Mouse (Mus musculus) heart, postnatal 0 days (tissue): ENCODE data around the gene Tyro3. TPM values are rescaled to one million over a fixed set of nuclear protein-coding genes. Genes with fewer than 3 reads are reported as not detected.

Experiments
- ATAC-seq: fragments of 200-750 bp; cut with Nextera tagmentation; 2 replicates; pipeline ENCODE4 v1.8.0; 2017; ENCODE audit warnings: low read depth, moderate number of reproducible peaks, moderate library complexity; ENCODE audit not compliant: insufficient read depth
- DNase-seq: peaks from one replicate; pipeline ENCODE4 v3.0.0-alpha.2; 2016; ENCODE audit warnings: low spot score
- H3K27ac ChIP-seq: fragments of 300-500 bp; sonication (generic); 2 replicates; pipeline ENCODE4 v1.5.1; 2014; ENCODE audit warnings: low read depth, mild to moderate bottlenecking
- H3K27me3 ChIP-seq: fragments of 300-500 bp; sonication (generic); 2 replicates; pipeline ENCODE4 v1.6.1; 2014; ENCODE audit warnings: low read length, mixed read lengths; ENCODE audit not compliant: control insufficient read depth, insufficient read depth
- H3K36me3 ChIP-seq: fragments of 300-500 bp; sonication (generic); replicated peaks from 2 replicates; pipeline ENCODE4 v1.6.1; 2014; ENCODE audit warnings: low read length, mixed read lengths; ENCODE audit not compliant: control insufficient read depth, insufficient read depth
- H3K4me1 ChIP-seq: fragments of 300-500 bp; sonication (generic); 2 replicates; pipeline ENCODE4 v1.6.1; 2014; ENCODE audit warnings: antibody characterized with exemption; ENCODE audit not compliant: control insufficient read depth, insufficient read depth
- H3K4me2 ChIP-seq: fragments of 300-500 bp; sonication (generic); 2 replicates; pipeline ENCODE4 v1.6.1; 2014; ENCODE audit warnings: low read depth, mild to moderate bottlenecking, low read length, moderate library complexity
- H3K4me3 ChIP-seq: fragments of 300-500 bp; sonication (generic); 2 replicates; pipeline ENCODE4 v1.5.1; 2014; ENCODE audit warnings: low read depth, low read length
- H3K9ac ChIP-seq: fragments of 300-500 bp; sonication (generic); replicated peaks from 2 replicates; pipeline ENCODE4 v1.6.1; 2014; ENCODE audit warnings: low read depth, low read length, mixed read lengths
- H3K9me3 ChIP-seq: fragments of 300-500 bp; sonication (generic); replicated peaks from 2 replicates; pipeline ENCODE4 v1.6.1; 2016; ENCODE audit warnings: low read length; ENCODE audit not compliant: control insufficient read depth
- CTCF ChIP-seq: IDR thresholded peaks from 2 replicates; pipeline ENCODE4 v1.5.1; 2016; ENCODE audit warnings: antibody characterized with exemption, control low read depth, low read depth
- EP300 ChIP-seq: IDR thresholded peaks from 2 replicates; pipeline ENCODE4 v1.6.1; 2016; ENCODE audit warnings: antibody characterized with exemption, low read depth
- WGBS: fragments of 180-500 bp; shearing (Covaris S2); extraction: QIAGEN DNeasy Blood & Tissue Kit; methylation state at CpG from one replicate; pipeline ENCODE4 v1.1.7; 2014; 5-methylcytosine and 5-hydroxymethylcytosine counted together
- polyA plus RNA-seq: library from polyadenylated mRNA; unstranded; fragments of >200 nt; fragmentation: Nextera tagmentation; extraction: Ambion mirVana; gene quantifications from 2 replicates; pipeline ENCODE4 v1.2.1, GENCODE M21; 2015
- total RNA-seq: library from RNA; depleted of rRNA; stranded (reverse); fragments of >200 nt; gene quantifications from 2 replicates; pipeline ENCODE4 v1.2.3, GENCODE M21; 2014; ENCODE audit warnings: low replicate concordance

Tyro3 gene
- total and polyA plus RNA-seq, 2 experiments from 2014 or later, result 3.1 to 19.0 TPM

DNA sequence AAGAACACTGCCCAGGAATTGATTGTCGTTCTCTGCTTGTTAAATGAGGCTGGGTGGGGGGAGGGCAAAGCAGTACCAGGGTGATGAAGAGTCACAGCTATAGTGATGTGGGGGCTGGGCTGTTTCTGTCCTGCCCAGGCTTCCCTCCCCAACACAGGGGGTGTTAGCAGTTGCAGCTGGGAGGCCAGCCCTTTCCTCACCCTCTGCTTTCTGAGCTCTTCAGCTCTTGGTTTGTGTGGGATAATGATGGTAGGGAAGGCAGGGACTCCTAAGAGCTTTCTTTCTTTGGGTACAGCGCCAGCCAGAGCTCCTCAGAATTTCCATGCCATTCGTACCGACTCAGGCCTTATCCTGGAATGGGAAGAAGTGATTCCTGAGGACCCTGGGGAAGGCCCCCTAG lies 10.9 kb downstream of the Tyro3 start:
- Histone ChIP-seq H3K36me3 (no peaks in the 10 kb centered on the region), H3K9me3 (no peaks in the 10 kb centered on the region), H3K9ac (no peak overlapping the region), H3K27ac (no peak overlapping the region), H3K27me3 (no peaks in the 10 kb centered on the region), H3K4me2 (no peak overlapping the region), H3K4me1 (peaks cover 11% of the 10 kb centered on the region; the same call in 1 of the 2 replicates), H3K4me3 (no peak overlapping the region)
- ATAC-seq (no peak), DNase-seq (no peak)
- TF ChIP-seq EP300, result no peak
- TF ChIP-seq CTCF, result no peak
- 27% methylated on average over 4 of the region's 4 CpGs for WGBS

DNA sequence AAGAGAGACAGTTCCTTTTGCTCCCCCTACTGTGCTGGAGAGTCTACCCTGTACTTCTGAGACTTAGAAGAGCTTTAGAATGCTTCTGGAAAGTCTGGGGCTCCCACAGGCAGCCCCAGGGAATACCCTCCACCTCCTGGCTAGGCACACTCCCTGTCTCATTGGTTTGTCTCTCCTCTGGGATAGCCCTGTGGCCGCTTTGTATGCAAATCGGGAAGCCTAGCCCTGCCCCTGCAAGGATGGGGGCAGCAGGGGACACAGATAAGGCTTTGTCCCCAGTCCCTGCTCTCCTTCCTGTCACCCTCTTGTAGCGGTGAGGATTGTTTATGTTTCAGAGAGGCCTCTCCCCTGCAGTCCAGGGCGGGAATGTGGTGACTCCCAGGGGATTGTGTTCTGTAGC lies 11.3 kb downstream of the Tyro3 start:
- no peak overlapping the region for H3K4me3 ChIP-seq
- H3K36me3 ChIP-seq, result no peaks in the 10 kb centered on the region
- H3K4me2 ChIP-seq, result no peak overlapping the region
- H3K9ac ChIP-seq, result no peak overlapping the region
- peaks cover 11% of the 10 kb centered on the region; the same call in 1 of the 2 replicates for H3K4me1 ChIP-seq
- no peaks in the 10 kb centered on the region for H3K27me3 ChIP-seq
- no peak overlapping the region for H3K27ac ChIP-seq
- TF ChIP-seq CTCF, result no peak
- no peak for TF ChIP-seq EP300
- 34% methylated on average over 4 of the region's 4 CpGs for WGBS
- DNase-seq (no peak), ATAC-seq (peak; percentile 58; the same call in 1 of the 2 replicates)
- no peaks in the 10 kb centered on the region for H3K9me3 ChIP-seq

DNA sequence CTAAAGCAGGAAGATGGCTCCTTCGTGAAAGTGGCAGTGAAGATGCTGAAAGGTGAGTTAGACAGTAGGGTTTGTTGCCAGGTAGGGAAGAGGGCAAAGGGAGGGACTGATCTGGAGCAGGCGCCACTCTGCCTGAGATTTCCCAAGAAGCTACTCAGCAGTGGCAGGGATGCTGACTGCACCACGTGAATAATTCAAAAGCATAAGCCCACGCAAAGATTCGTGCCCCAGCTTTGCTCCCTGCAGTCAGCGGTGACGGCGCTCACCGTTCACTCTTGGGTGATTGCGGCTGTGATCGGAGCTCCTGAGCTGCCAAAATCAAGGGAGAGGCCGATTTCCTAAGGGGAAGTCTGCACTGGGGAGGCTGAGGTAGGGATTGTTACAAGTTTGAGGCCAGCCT lies 13.4 kb downstream of the Tyro3 start:
- 84% methylated on average over 12 of the region's 12 CpGs for WGBS

GRCm38 (mm10) chr2:119811490-119812146 lies 14.1 kb downstream of the Tyro3 start:
- Histone ChIP-seq H3K27me3 (no peaks in the 10 kb centered on the region), H3K4me2 (no peak overlapping the region), H3K9ac (no peak overlapping the region), H3K9me3 (no peaks in the 10 kb centered on the region), H3K4me1 (peaks cover 5% of the 10 kb centered on the region; the same call in 1 of the 2 replicates), H3K27ac (no peak overlapping the region), H3K36me3 (no peaks in the 10 kb centered on the region), H3K4me3 (no peak overlapping the region)
- no peak for ATAC-seq
- no peak for TF ChIP-seq EP300
- no peak for TF ChIP-seq CTCF
- no peak for DNase-seq
- 62% methylated on average over 14 of the region's 14 CpGs for WGBS

More for the DNA sequence above, 13.4 kb downstream of the Tyro3 start:
- Histone ChIP-seq H3K36me3 (no peaks in the 10 kb centered on the region), H3K9me3 (no peaks in the 10 kb centered on the region), H3K4me2 (no peak overlapping the region), H3K27ac (no peak overlapping the region), H3K27me3 (no peaks in the 10 kb centered on the region), H3K9ac (no peak overlapping the region), H3K4me3 (no peak overlapping the region), H3K4me1 (peaks cover 5% of the 10 kb centered on the region; the same call in 1 of the 2 replicates)
- TF ChIP-seq CTCF (no peak), EP300 (no peak)
- no peak for DNase-seq
- no peak for ATAC-seq

DNA sequence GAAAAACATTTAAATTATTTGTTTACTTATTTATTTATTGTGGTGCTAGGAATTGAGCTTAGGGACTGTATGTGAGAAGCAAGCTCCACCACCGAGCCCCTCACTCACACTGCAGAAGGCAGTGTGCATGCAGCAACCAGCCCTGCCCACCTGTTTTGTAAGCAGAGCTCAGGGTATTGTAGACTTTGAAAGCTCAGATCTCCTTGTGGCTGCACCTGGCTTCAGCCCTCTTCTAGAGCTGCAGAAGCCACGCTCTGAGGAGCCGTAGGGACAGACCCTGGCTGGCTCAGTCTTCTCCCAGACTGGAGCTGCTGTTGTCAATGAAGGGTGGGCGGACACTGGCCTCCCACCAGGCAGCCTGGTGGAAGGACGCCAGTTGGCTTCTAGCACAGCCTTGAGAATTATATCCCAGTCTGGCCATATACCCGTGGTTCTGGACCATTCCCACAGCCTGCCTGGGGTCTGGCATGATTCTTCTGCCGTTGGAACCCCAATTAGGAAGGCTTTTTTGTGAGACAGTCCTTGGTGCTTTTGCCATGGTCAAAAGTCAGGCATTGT lies 16.9 kb downstream of the Tyro3 start:
- WGBS, result 61% methylated on average over 7 of the region's 7 CpGs
- H3K4me3 ChIP-seq, result no peak overlapping the region
- no peak overlapping the region for H3K9ac ChIP-seq
- DNase-seq, result no peak
- no peaks in the 10 kb centered on the region for H3K27me3 ChIP-seq
- peaks cover 5% of the 10 kb centered on the region; the same call in 1 of the 2 replicates for H3K4me1 ChIP-seq
- ATAC-seq, result peak; percentile 41; the same call in 1 of the 2 replicates
- H3K36me3 ChIP-seq, result no peaks in the 10 kb centered on the region
- no peaks in the 10 kb centered on the region for H3K9me3 ChIP-seq
- H3K27ac ChIP-seq, result no peak overlapping the region
- TF ChIP-seq CTCF, result no peak
- no peak for TF ChIP-seq EP300
- H3K4me2 ChIP-seq, result no peak overlapping the region

- Histone ChIP-seq H3K4me1 (peaks cover 2% of the 10 kb centered on the region; the same call in 1 of the 2 replicates), H3K36me3 (no peaks in the 10 kb centered on the region), H3K9me3 (no peaks in the 10 kb centered on the region), H3K9ac (no peak overlapping the region), H3K27me3 (no peaks in the 10 kb centered on the region), H3K4me2 (no peak overlapping the region), H3K27ac (no peak overlapping the region), H3K4me3 (no peak overlapping the region)
- no peak for ATAC-seq
- DNase-seq, result no peak
- 90% methylated on average over 13 of the region's 13 CpGs for WGBS
- TF ChIP-seq CTCF (no peak), EP300 (no peak)
Measured at GRCm38 (mm10) chr2:119816611-119817010, 19.1 kb downstream of the Tyro3 start.
